Mouse (Mus musculus): Measurements from ENCODE around the gene Rbm39. TPM values are rescaled to one million over a fixed set of nuclear protein-coding genes. Genes with fewer than 3 reads are reported as not detected.
"Not testable (repeated sequence)": the region's sequence is repeated elsewhere in the genome, so short reads cannot be mapped to it uniquely, and the experiment has no call there.

The Rbm39 gene
- total RNA-seq, 2 experiments from 2014 or later, result 346 to 390 TPM

DNA sequence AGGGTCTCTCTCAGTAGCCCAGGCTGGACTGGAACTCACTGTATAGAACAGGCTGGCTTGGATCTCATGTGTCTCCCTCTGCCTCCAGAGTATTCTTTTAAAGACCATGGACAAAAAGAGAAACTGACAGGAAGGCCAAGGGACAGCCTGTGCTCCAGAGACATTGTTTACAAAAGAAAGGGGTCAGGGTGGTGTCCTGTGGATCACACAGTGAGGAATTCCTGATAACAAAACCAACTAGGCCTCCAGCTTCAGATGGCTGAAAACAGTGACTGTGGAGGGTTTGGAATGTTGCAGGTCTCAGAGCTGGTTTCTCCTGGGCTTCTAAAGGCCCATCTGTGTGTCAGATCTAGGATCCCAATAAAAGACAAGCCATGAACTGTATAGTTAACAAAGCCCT lies 14.5 kb upstream of the Rbm39 start:
- no peak overlapping the region for H3K4me3 ChIP-seq
- TF ChIP-seq CTCF (conservative IDR thresholded peaks at IDR 0.05), result no peak
- no peak for DNase-seq (ENCODE audit: low spot score in 2 of 2)
- no peak overlapping the region for H3K27ac ChIP-seq

DNA sequence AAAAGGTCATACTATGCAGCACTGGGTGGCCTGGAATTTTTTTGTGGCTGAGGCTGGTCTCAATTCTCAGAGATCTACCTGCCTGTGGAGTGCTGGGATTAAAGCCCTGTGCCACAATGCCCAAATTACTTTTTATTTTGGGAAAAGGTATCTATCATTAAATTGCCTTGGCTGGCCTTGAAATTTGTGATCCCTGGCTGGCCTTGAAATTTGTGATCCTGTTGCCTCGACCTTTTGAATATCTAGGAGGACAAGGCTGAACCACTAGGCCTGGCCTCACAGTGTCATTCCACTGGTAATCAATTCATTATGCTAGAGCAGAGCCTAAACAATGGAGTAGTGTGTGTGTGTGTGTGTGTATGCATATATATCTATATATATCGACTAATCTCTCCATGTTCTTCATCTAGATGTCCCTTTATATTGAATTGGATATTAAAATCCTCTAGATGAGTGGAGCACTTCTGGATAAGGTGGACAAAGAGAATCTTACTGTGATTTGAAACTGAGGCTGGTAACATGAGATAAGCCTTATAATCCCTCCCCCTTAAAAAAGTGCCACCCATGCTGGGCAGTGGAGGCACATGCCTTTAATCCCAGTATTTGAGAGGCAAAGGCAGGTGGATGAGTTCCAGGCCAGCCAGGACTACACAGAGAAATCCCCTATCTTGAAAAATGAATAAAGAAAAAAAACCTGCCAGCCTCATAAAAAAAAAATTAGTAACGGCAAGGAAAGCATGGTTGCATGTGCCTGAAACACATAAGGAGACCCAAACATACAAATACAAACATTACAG lies 13.2 kb upstream of the Rbm39 start:
- DNase-seq (ENCODE audit: low spot score in 2 of 2), result no peak
- TF ChIP-seq CTCF (conservative IDR thresholded peaks at IDR 0.05), result no peak
- Histone ChIP-seq H3K27ac (no peak overlapping the region), H3K4me3 (no peak overlapping the region)

DNA sequence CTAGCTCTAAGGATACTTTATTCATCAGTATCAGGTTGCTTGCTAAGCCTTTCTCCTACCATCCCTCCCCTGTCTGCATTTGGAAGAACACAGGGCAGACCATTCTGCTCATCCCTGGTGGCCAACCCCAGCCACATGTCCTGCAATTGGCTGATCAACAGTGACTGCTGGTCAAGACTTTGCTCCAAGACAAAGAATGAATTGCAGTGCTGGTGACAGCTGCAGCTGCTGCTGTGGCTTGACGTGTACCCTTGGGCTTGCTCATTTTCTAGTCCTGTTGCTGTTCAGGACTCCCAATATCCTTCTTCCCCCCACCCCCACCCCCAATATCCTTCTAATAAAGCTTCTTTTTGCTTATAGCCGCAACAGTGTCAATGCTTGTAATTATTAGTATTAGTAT lies 12.0 kb upstream of the Rbm39 start:
- no peak for TF ChIP-seq CTCF (conservative IDR thresholded peaks at IDR 0.05)
- H3K4me3 ChIP-seq, result no peak overlapping the region
- no peak overlapping the region for H3K27ac ChIP-seq
- no peak for DNase-seq (ENCODE audit: low spot score in 2 of 2)

DNA sequence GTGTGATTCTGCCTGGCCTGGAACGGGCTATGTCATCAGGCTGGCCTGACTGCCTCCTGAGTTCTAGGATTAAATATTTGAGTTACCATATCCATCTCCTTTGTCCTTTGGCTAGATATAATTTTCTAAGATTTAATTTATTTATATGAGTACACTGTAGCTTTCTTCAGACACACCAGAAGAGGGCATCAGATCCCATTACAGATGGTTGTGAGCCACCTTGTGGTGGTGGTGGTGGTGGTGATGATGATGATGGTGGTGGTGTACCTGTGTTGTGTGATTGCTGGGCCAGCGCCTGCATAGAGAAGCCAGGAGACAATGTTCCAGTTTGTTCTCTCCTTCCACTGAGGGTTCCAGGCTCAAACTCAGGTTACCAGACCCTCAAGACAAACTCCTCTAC lies 11.5 kb upstream of the Rbm39 start:
- DNase-seq (ENCODE audit: low spot score in 2 of 2), result no peak
- no peak overlapping the region for H3K4me3 ChIP-seq
- H3K27ac ChIP-seq, result no peak overlapping the region
- peak; percentile 55 for TF ChIP-seq CTCF (conservative IDR thresholded peaks at IDR 0.05)

DNA sequence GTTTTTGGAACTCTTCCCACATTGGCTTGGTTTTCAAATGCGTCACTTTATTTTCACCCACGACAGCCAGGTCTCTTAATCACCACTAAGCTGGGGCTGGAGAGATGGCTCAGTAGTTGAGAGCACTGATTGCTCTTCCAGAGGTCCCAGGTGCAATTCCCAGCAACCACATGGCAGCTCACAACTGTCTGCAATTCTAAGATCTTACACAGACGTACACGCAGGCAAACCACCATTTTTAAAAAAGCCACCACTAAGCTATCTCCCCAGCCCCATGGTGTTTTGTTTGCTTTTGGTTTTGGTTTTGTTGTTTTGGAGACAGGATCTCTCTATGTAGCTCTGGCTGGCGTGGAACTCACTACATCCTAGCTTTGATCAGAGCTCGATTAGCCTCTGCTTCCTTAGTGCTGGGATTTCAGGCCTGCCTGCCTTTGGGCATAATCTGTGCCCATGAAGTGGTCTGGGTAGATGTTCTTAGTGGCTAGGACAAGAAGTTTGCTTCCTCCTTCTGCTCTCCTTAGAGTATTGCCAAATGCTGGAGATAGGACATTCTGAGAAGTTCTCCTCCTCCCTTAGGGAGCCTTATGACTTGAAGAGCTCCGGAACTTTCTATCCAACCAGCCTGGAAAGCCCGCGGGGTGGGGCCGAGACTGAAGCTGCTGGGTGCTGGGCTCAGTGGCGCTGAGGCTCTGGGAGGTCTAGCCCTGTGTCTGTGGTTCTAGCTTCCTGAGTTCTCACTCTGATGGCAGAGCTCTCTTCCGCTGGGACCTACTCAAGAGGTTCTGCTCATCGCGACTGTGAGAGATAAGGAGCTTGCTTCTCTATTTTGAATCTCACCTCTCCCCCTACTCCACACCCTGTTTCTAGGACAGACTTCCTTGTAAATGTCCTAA lies 10.2 kb upstream of the Rbm39 start:
- Histone ChIP-seq H3K4me3 (no peak overlapping the region), H3K27ac (no peak overlapping the region)
- no peak for DNase-seq (ENCODE audit: low spot score in 2 of 2)
- TF ChIP-seq CTCF (conservative IDR thresholded peaks at IDR 0.05), result no peak

DNA sequence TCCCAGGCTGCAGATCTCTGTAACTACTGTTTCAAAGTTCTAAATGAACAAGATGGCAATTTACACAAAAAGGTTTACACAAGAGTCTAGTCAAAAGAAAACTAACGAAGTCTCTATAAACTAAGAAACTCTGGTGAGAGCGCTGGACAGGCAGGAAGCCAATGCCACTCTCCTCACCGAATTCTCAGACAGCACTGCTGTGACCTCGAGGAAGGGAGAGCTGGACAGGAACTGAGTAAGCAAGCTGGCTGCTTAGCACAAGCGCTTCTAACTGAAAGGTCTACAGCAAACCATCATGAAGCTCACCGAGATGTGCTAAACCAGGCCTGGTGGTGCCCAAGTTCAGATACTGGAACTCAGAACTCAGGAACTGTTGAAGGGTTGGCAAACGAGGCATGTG lies 9.2 kb upstream of the Rbm39 start:
- H3K4me3 ChIP-seq; DNase-seq (ENCODE audit: low spot score in 2 of 2); H3K27ac ChIP-seq: not testable (repeated sequence)

DNA sequence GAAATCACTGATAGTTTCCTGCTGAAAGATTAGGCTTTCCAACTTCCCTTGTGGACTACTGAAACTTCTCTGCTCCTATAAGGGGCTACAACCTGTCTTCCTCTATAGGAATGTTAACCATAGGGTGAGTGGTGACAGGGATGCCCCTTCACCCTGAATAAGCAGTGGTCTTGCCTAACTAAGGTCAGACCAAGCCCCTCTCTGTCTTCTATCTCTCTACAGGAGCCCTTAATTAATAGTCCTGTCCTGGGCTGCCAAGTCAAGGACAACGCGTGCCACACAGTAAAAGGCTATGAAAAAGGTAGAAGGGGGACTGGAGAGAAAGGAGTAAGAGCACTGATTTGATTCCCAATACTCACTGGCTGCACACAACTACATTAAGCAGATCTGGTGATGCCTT lies 1.6 kb upstream of the Rbm39 start:
- TF ChIP-seq CTCF (conservative IDR thresholded peaks at IDR 0.05), result no peak
- Histone ChIP-seq H3K4me3 (no peak overlapping the region; the same call in 1 of the 2 replicates), H3K27ac (peak overlapping the region; percentile 95)
- no peak for DNase-seq (ENCODE audit: low spot score in 2 of 2)

DNA sequence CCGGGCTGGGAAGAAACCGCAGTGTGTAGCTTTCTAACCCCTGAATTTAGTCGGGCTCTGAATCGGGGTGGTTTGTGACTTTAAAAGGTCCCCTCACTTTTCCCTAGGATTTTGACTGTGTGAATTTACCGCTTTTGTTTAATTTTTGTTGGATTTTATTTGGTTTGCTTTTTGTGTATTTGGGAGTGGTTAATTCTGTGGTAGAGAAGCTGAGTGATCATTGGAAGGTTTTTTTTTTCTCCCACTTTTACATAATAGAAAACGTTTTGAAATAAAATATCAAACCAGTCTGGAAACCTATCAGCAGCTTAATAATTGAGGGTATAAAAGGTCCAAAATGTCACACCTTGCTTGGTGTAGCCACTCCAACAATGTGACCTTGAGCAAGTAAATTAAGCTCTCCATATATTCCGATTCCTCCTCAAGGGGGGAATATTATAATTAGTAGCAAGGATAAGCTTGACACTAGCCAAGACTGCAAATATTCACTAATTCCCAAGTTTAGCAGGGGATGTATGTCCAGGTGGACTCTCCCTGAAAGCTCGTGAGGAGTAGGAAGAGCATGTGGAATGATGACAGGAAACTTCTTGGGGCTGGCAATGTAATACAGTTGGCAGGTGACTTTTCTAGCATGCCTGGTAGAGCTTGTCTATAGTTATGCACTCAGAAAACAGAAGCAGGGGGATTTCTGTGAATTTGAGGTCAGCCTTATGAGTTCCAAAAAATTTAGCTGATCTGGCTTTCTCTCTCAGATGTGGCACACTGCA lies 969 bp upstream of the Rbm39 start:
- Histone ChIP-seq H3K27ac (peak overlapping the region; percentile 95), H3K4me3 (peak overlapping the region; percentile 73)
- no peak for DNase-seq (ENCODE audit: low spot score in 2 of 2)
- TF ChIP-seq CTCF (conservative IDR thresholded peaks at IDR 0.05), result no peak

DNA sequence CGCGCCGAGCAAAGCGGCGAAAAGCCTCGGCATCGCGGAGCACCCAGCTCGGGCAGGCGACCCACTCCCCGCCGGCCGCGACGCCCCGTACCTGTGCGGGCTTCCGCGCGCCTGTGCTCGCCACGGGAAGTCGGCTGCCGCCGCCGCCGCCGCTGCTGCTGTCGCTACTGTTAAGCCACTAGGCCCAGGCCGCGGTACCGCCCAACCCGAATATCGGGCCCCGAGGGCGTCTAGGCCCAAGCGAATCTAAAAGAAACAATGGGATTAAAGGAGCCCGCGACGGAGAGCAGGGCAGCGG lies 293 bp downstream of the Rbm39 start:
- H3K4me3 ChIP-seq, result peak overlapping the region; percentile 90
- no peak for DNase-seq (ENCODE audit: low spot score in 2 of 2)
- peak overlapping the region; percentile 100 for H3K27ac ChIP-seq
- TF ChIP-seq CTCF (conservative IDR thresholded peaks at IDR 0.05), result no peak

DNA sequence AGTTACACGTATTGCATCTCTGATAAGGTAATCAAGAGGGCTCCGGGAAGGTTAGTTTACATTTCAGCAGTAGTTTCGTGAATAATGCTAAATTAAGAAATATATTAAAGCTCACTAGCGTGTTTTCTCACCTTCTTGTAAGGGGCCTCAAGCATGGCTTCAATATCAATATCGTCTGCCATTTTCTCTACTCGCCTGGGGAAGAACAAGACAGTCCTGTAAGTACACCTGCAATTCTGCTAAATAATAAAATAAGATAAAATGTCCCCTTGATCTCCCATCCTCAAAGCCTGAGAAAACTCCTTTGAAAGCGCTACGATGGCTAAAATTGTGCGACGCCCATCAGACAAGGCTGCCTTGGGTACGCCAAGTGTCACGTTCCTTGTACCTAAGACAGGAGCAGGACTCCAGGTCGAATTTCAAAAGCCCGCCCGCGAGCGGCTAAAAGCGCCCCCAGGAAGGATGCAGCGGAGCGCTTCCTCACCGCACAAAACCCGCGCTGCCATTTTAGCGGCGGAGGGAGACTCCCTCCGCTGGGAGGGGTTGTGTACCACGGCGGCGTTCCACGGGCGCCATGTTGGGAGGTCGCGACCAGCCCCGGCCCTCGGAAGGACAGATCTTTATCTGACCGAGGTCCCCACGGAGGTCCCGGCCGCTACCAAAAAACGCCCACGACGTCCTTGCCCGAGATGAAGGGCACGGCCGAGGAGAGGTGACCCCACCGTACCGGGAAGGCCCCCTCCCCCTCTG lies 817 bp downstream of the Rbm39 start:
- DNase-seq (ENCODE audit: low spot score in 2 of 2), result peak; percentile 64 to 79
- peak; percentile 31 for TF ChIP-seq CTCF (conservative IDR thresholded peaks at IDR 0.05)

DNA sequence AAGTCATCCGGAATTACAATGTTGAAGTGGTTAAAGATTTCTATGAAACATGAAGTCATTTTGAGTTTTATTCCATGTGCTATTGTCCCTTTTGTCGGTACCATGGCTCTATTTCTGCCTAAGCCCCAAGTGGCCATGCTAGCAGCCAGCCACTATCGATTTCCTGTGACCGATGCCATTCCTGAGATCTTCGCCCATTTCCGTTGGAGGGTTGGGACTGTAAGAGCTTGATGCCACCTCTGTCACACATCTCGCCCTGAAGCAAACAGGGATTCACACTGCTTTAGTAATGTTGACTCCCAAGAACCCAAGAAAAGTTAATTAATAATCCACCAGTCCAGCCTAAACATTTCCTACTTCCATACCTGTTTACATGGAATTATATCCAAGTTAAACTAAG lies 2.4 kb downstream of the Rbm39 start:
- TF ChIP-seq CTCF (conservative IDR thresholded peaks at IDR 0.05), result no peak
- Histone ChIP-seq H3K27ac (no peak overlapping the region), H3K4me3 (peak overlapping the region; percentile 90)
- DNase-seq (ENCODE audit: low spot score in 2 of 2), result no peak

More for the DNA sequence above, 817 bp downstream of the Rbm39 start:
- Histone ChIP-seq H3K27ac (peak overlapping the region; percentile 100), H3K4me3 (peak overlapping the region; percentile 90)

DNA sequence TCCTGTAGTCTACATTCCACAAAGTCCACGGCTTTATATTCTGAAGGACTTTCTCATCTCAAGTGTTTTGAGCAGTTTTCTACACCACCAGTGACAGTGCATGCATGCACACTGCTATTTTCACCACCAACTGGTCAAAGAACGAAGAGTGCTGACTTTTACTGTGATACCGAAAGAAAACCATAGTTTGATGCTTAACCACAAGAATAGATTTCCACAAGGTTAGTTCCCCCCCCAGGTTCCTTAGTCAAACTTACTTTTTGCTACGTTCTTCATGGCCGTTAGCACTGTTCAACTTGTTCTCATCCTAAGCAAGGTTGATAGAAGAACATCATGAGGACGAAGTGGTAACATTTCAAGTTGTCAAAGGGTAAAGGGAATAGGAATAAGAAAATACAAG lies 3.0 kb downstream of the Rbm39 start:
- TF ChIP-seq CTCF (conservative IDR thresholded peaks at IDR 0.05), result no peak
- no peak overlapping the region for H3K27ac ChIP-seq
- DNase-seq (ENCODE audit: low spot score in 2 of 2), result no peak
- peak overlapping the region; percentile 90 for H3K4me3 ChIP-seq

Measured in layer of hippocampus, adult 2 months (tissue).